Mouse (Mus musculus): ENCODE data around the gene Slc4a11. TPM values are rescaled to one million over a fixed set of nuclear protein-coding genes. Genes with fewer than 3 reads are reported as not detected.
"Not testable (repeated sequence)": the region's sequence is repeated elsewhere in the genome, so short reads cannot be mapped to it uniquely, and the experiment has no call there.

The Slc4a11 gene
- polyA plus RNA-seq, 2 experiments from 2014 or later, result 0.33 TPM; not detected in 1

DNA sequence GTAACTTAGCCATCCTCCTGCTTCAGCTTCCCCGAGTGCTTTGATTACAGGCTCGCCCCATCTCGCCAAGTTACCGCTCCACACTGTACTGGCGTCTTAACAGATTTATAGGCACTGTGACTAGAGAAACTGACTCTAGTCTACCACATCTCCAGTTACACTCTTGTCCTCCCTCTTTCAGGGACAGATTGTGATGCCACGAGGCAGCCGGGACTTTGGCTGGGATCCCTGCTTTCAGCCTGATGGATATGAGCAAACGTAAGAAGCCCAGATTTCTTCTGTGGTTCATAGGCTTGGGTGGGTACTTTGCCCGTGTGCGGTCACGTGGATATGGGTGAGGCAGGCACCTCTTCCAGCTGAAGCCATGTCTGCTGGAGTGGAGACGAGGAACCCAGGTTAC, 18.2 kb downstream of the Slc4a11 start:
- no peak for ATAC-seq

DNA sequence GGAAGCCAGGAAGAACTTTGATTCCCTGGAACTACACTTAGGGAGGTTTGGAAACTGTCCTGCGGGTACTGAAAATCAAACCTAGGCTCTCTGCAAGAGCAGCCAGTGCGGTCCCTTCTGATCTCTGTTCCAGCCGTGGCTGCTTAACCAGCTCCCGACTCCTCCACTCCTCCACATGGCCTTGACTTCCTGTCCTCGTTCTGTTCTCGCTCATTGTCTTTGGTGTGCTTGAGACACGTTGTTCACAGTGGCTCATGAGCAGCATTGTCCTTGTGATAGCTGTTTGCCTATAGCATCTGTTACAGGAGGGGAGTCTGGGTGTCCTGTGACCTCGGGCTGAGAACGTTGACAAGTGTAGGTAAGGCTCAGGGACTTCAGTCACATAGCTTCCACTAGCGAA, 20.1 kb downstream of the Slc4a11 start:
- ATAC-seq, result no peak

- peak; percentile 78 for ATAC-seq
These were observed 29.8 kb downstream of the Slc4a11 start, which contains the start of gene Itpa for GRCm38 (mm10) chr2:130667559-130667958. TSS of gene Itpa (plus strand) at chr2:130667610.

- ATAC-seq, result peak; percentile 81
These were observed 33.1 kb downstream of the Slc4a11 start, which contains the start of gene Ddrgk1 for GRCm38 (mm10) chr2:130664102-130664701. TSS of gene Ddrgk1 (minus strand) at chr2:130664659.

DNA sequence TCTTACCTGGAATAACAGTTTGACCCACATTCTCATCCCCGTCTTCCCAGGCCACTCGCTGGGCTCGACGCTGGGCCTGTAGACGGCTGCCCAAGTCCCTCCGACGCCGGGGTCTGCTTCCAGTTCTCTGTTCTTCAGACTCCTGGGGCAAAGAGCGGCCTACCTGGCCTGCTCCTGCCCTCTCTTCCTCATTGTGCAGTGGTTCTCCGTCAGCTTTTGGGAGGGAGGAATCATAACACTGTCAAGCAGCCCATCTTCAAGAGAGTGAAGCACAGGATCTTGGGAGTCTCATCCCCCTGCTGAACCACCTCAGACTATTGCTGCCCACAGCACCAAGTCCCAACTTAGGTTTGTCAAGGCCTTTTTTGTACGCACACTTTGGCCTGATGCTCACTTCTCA, 34.0 kb downstream of the Slc4a11 start:
- ATAC-seq, result no peak

- ATAC-seq, result no peak
These were observed 38.8 kb downstream of the Slc4a11 start for GRCm38 (mm10) chr2:130658530-130658929.

GRCm38 (mm10) chr2:130657541-130657940, 39.8 kb downstream of the Slc4a11 start:
- ATAC-seq, result no peak

- no peak for ATAC-seq
These were observed 40.8 kb downstream of the Slc4a11 start for GRCm38 (mm10) chr2:130656536-130656935.

- ATAC-seq, result no peak
These were observed 41.5 kb downstream of the Slc4a11 start for GRCm38 (mm10) chr2:130655660-130656339.

- ATAC-seq, result no peak
These were observed 43.6 kb downstream of the Slc4a11 start for GRCm38 (mm10) chr2:130653760-130654159.

DNA sequence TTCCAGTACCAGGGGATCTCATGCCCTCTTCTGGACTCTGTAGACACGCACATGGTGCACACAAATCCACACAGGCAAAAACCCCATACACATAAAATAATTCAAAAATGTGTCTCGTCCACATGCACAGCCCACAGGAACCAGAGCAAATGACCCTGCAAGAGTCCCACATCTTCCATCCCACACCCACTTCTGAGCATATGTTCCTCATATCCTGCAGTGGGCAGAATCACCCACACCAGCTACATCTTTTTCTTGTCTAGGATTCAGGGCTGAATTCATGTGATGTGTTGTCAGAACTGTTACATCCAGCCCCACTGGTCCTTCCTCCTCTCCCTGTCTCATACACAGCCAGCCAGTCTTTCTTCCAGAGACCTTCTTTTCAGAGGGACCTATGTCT, 44.0 kb downstream of the Slc4a11 start:
- no peak for ATAC-seq

GRCm38 (mm10) chr2:130649028-130649427, 48.3 kb downstream of the Slc4a11 start:
- not testable (repeated sequence) for ATAC-seq

GRCm38 (mm10) chr2:130645198-130645597, 52.1 kb downstream of the Slc4a11 start:
- no peak for ATAC-seq

GRCm38 (mm10) chr2:130642684-130643369, 54.5 kb downstream of the Slc4a11 start, which contains the start of gene Lzts3:
TSS of gene Lzts3 (minus strand) at chr2:130642803.
- ATAC-seq, result peak; percentile 88

GRCm38 (mm10) chr2:130642197-130642660, 55.1 kb downstream of the Slc4a11 start:
- peak; percentile 26 for ATAC-seq

DNA sequence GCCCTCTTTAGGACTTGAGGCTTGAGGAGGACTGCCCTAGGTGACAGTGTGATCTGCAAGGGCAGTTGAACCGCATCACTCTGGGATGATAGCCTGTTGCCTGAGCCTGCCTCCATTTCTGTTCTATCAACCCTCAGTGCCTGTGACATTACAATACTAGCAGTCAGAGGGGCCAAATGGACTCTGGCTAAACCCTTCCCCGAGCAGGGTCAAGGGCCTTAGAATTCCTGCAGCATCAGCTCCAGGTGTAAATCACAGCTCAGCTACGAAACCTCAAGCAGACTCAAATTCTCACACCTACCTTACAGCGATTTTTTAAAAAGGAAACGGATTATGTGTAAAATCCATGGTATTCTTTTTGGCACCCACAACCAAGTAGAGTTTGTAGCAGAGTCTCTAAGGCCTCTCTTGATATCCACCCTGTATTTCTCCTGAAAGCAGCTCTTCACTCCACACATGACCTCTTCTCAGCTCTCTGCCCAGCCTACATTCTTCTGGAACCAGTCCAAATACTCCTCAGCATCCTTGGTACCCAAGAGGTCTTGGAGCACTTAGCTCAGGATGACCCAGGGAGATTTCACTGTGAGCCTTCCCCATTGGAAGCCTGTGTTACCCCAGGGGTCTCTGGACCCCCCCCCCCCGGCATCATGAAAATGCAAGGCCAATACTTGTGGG, 55.8 kb downstream of the Slc4a11 start:
- no peak for ATAC-seq

- ATAC-seq, result no peak
These were observed 58.0 kb downstream of the Slc4a11 start for GRCm38 (mm10) chr2:130639276-130639675.

DNA sequence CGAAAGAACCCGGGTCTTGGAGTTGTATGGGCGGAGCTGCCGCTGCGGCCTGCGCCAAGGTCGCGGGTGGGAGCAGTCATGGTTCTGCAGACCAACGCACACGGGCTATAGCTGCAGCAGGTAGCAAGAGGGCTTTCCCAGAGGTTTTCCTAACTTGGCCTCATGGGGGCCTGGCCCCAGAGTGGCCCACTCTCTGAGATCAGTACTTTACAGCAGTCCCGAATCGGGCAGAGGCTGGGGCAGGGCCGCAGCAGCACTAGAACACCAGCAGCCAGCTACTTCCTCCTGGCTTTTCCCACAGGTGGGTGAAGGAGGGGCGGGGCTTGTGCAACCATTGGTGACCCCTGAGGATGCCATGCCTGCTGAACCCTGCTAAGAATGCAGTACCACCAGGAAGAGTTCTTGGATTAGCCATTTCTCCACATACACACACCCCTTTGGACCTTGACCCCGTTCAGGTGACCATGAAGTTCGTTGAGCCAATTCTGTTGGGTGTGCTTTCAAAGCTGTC, 59.2 kb downstream of the Slc4a11 start:
- ATAC-seq, result no peak

GRCm38 (mm10) chr2:130635847-130636246, 61.5 kb downstream of the Slc4a11 start:
- peak; percentile 12 for ATAC-seq

DNA sequence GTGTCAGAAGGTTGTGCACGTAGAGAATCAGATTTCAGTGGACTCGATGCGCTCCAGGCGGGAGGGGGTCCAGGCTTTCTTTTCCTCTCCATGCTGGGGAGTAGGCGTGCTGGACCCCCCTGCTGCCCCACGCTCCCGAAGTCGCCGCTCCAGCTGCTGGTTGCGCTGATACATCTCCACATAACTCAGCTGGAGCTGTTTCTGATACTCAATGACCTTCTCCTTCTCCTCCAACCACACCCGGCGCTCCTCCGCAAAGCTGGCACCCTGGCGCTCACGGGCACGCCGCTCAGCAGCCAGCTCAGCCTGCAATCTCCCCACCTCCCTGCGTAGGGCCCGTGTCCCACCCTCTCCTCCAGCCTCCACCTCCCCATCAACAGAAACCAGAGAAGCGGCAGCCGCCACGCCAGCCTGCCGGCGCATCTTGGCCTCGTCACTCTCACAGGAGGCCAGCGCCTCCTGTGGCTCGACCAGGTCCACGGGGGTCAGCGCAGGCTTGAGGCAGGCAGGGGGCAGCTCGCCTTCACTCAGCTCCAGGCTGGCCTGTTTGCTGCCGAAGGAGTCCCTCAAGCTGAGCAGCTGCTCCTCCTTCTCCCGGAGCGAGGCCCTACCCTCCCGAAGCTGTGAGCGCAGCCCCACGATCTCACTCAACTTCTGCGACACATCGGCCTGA, 62.4 kb downstream of the Slc4a11 start:
- peak; percentile 16 for ATAC-seq
